Mouse (Mus musculus) olfactory bulb, adult 2 months (tissue): Measurements from ENCODE around the gene Rgl1.

Experiments used
- CTCF ChIP-seq: fragments of 200-500 bp; IDR thresholded peaks from 2 replicates; pipeline ENCODE4 v1.5.1; 2012; ENCODE audit warnings: low read depth, mild to moderate bottlenecking, low read length, moderate library complexity; ENCODE audit not compliant: insufficient read depth
- POLR2A ChIP-seq: fragments of 200-500 bp; IDR thresholded peaks from 2 replicates; pipeline ENCODE4 v1.6.1; 2012; ENCODE audit warnings: mild to moderate bottlenecking, low read depth, low read length, moderate library complexity; ENCODE audit not compliant: insufficient read depth

DNA sequence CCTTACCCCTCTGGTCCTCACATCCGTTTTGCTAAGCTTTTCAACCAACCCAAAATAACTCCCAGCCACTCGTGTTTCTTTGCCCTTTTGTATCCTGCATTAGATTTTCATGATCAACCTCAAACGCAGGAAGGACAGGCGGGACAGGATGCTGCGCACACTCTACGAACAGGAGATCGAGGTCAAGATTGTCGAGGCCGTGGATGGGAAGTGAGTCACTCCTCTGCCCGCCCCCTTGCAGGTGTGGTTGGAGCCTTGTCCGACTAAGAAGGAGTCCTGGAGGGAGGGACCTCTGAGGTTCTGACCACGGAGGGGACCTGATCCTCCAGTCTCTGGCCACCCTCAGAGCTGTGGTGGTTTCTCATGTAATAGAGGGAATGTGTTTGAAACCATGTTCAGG is 266.3 kb downstream of the Rgl1 start:
- TF ChIP-seq CTCF (no peak), POLR2A (no peak)
